Mouse (Mus musculus) urinary bladder, postnatal 36 days (tissue): ENCODE results near the gene D17H6S53E.

Source experiments
- DNase-seq, 2 experiments: peaks; one replicate each; pipeline ENCODE4 v3.0.0; 2022; ENCODE audit warnings: low spot score in 2 of 2, mixed read lengths in 1 of 2

Gene D17H6S53E

DNA sequence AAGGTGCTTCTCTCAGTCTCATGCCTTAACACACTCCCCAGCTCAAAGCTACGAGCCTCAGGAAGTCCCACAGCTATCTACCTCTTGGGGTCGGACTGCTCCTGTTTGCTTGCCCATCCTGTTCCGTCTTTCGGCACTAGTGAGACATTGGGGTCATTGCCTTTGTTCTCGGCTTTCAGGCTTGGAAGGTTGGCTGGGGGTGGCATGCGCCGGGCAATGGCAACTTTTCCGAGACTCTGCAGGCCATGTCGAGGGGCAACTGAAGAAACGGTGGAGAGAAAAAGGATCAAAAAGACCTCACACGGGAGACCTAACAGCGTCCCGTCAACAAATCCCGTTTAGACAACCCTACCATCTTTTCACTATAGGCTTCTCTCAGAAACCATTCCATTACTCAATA, 35.9 kb downstream of the D17H6S53E start:
- DNase-seq = no peak

- DNase-seq = peak in 1 of 2 experiments; percentile 33
Measured at GRCm38 (mm10) chr17:35162730-35163129, 36.6 kb downstream of the D17H6S53E start.

DNA sequence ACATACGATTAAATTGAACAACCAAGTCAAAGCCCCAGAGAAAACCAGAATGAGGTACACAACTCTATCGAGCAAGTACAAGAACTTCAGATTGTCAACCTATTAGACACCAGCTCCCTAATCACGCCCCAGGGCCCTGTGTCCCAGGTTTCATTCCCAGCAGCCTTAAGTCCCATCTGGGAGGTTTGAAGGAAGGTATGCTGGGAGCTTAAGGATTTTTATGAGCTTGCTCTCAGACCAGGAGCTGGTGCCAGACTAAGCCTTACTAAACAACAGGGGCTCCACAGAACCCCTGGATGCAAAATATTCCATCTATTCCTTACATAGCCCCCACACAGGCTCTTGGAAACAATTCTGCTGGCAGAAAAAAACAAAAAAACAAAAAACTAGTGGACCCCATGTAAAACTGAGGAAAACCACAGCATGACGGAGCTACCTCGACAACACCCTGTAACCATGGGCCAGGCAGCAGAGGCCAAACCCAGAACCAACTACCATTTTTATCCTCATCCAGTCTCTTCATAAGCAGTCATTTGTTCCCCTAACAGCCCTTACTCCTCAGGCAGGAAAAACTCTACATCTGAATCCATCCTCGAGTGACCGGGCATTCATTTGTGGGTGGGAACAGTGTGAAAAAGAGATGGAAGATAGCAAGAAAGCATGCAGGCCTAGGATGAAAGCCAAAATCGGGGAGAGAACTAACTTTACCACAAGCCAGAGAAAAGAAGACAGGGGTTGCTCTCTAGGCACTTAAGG, 37.3 kb downstream of the D17H6S53E start:
- no peak for DNase-seq

DNA sequence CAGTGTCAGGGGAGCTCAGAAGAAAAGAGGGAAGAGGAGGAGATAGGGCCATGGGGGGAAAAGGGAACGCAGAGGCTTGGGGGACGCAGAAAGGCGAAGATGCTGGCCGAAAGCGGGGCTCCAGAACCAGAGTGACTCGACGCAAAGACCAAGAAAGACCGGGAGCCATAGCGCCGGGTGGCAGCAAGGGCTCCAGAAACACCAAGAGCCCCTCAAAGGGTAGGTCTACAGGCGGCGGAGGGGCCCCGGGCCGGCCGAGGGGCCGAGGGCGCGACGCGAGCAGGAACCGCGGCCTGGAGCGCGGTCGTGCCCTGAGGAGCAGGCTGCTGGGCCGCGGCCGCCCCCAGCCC, 38.0 kb downstream of the D17H6S53E start:
- DNase-seq = peak in 1 of 2 experiments; percentile 30

- DNase-seq = peak; percentile 95 to 98
Measured at GRCm38 (mm10) chr17:35164568-35165450, 38.6 kb downstream of the D17H6S53E start, which contains the start of gene Prrc2a. Gene Prrc2a, minus strand, starts transcription at chr17:35164897.

- DNase-seq = no peak
Measured at GRCm38 (mm10) chr17:35165451-35166155, 39.4 kb downstream of the D17H6S53E start.

- peak in 1 of 2 experiments; percentile 56 for DNase-seq
Measured at GRCm38 (mm10) chr17:35166352-35167035, 40.3 kb downstream of the D17H6S53E start.

DNA sequence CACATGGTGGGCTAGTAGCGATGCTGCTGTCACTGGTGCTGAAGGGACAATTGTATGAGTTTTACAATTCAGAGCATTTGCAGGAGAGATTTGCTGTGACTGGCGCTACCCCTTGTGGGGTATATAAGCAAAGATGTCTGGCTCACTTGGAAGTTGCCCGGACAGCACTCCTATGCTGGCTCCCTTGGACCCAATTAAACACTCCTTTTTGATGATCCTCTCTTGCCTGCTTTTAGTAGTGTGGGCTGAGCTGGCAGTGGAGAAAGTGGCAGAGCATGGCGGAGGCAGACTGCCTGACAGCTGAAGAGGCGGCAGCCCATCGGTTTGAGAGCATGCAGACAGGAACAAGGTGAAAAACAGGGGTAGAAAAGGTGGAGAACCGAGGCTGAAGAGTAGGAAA, 41.6 kb downstream of the D17H6S53E start:
- no peak for DNase-seq

- DNase-seq = no peak
Measured at GRCm38 (mm10) chr17:35168541-35169207, 42.5 kb downstream of the D17H6S53E start.

DNA sequence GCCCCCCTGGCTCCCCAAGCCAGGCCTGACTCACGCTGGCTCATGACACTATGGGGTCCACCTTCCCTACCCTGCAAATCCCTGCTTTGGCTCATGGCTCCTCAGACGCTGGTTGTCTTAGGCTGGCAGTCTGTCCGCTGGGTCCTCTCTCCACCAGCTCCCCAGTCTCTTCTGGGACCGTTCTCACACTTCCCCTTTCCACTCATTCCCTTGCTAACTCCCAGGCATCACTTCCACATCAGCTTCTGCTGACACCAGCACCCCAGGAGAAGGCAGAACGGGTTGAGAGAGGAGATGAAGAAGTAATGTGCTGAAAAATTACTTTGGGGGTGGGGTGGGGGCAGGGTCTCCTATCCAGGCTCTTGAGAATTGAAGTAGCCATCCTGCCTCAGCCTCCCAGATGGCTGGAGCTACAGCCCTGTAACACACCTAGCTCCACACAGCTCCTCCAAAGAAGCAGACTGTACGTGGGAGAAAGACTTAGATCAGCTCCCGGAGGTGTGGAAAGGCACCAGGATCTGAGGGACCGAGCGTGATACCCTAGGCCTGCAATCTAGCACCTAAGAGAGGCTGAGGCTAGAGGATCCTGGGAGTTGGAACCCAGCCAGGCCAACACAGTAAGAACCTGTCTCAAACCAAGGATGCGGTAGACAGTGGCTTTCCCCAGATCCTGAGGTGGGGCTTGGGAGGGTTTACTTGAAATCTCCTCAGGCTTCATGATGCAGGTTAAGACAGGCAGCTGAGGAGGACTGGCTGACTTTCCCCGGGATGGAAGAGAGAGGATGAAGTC, 46.5 kb downstream of the D17H6S53E start:
- no peak for DNase-seq

DNA sequence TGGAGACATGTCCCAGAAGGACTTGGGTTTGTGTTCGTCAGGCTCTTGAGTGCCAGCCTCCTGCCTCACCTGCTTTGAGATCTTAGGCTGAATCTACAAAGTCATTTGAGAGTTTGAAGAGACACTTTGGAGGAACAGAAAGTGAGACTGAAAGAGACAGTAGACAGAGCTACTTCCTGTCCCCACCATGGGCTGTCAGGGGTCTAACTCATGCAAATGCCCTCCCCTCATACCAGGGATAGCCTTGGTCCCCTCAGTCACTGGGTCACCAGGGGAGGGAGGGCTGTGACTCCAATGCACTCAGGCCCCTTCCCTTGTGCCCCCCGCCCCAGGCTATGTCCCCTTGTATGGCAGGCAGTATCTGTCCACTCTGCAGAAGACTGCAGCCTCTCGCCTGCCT, 47.2 kb downstream of the D17H6S53E start:
- no peak for DNase-seq

GRCm38 (mm10) chr17:35174201-35174977, 48.2 kb downstream of the D17H6S53E start:
- DNase-seq = no peak

DNA sequence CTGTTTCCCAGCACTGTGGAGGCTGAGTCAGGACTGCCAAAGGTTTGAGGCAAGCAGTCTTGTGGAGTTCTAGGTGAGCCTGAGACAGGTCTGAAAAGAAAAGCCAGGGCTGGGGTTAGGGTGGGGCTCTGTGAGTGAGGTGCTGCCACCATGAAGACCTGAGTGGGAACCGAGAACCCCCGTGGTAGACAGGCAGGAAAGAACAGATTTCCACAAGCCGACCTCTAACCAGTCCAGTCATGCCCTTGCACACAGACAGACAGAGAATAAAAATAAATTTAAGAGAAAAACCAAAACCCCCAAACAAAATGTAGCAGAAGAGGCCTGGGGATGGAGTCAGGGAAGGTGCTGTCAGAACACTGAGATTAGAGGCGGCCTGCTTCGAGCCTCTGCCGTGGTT, 49.2 kb downstream of the D17H6S53E start:
- no peak for DNase-seq

DNA sequence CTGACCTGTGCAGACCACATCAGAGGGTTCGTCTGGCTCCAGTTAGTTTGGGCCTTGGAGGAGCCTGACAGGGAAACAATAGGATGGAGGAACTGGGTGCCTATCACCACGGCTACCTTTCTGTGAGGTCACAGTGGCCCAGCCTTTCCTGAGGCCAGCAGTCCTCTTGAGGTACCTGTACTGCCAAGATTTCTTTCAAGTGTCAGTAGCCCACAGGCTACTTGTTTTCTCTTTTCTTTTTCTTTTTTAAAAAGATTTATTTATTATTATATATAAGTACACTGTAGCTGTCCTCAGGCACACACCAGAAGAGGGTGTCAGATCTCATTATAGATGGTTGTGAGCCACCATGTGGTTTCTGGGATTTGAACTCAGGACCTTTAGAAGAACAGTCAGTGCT, 49.8 kb downstream of the D17H6S53E start, which contains the start of gene Aif1:
Aif1 (minus strand) TSS at position 101 of the 400 bp plus-strand sequence.
- DNase-seq = no peak
